Comparison of ENCODE assay signal across 8 mouse cellular contexts in the genomic region with DNA sequence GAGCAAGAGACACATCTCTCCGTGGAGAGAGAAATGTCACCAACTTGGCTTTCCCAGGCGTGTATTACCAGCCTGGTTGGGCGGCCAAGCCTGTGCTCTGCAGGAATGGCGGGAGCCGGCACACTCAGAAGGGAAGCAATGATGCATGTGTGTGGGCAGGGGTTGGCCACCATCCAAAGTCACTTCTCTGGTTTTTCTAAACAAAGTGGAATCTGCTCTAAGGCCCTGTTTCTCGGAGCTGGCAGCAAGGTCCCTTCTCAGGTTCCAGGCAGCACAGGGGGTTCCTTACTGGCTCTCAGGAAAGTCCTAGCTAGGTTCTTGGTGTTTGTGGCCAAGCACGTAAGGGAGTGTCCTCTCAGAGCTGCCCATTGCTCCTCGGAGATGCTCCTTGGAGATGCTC. TPM values are rescaled to one million over a fixed set of nuclear protein-coding genes. Genes with fewer than 3 reads are reported as not detected.
DNase-seq lines count a peak whose midpoint lies in the region; ATAC-seq lines count a peak whose summit lies in the region.

No protein-coding gene starts in this region.

- H3K9me3 ChIP-seq in embryonic facial prominence, embryonic 13.5 days: no peaks in the 10 kb centered on the region
- no peaks in the 10 kb centered on the region for H3K9me3 ChIP-seq in embryonic facial prominence, embryonic 10.5 days

- H3K4me2 ChIP-seq in embryonic facial prominence, embryonic 13.5 days: no peak overlapping the region

- DNase-seq in embryonic facial prominence, embryonic 10.5 days (ENCODE audit: low spot score): no peak
- peak; percentile 87 for DNase-seq in Muller cell, postnatal 12 days (ENCODE audit: inconsistent ontology term)
- peak; percentile 38 for DNase-seq in fibroblast of lung, adult 2 months (ENCODE audit: low read depth)
- peak; percentile 52 to 67 for DNase-seq in left cerebral cortex, postnatal 14 days (ENCODE audit: low spot score in 2 of 2)
- no peak for DNase-seq in yolk sac, embryonic 10.5 days (ENCODE audit: low spot score)
- DNase-seq in urinary bladder, adult 18-20 months (ENCODE audit: low spot score in 2 of 2): no peak
- DNase-seq in embryo, embryonic 10 days (ENCODE audit: low spot score): no peak

- H3K27me3 ChIP-seq in embryonic facial prominence, embryonic 13.5 days: 0 out of 2 replicates have a peak, but pooled peaks cover 3% of the 10 kb centered on the region
- no peaks in the 10 kb centered on the region; the same call in 1 of the 2 replicates for H3K27me3 ChIP-seq in embryonic facial prominence, embryonic 10.5 days (replicated peaks; ENCODE audit: low read depth, poor library complexity, severe bottlenecking)

- 56% methylated on average over 8 of the region's 8 CpGs for WGBS in embryonic facial prominence, embryonic 13.5 days
- whole genome bisulfite sequencing in embryonic facial prominence, embryonic 10.5 days: 83% methylated on average over 8 of the region's 8 CpGs

- H3K4me1 ChIP-seq in embryonic facial prominence, embryonic 13.5 days: peaks cover 35% of the 10 kb centered on the region
- peaks cover 12% of the 10 kb centered on the region for H3K4me1 ChIP-seq in embryonic facial prominence, embryonic 10.5 days

- H3K27ac ChIP-seq in embryonic facial prominence, embryonic 13.5 days: peak overlapping the region; percentile 66
- H3K27ac ChIP-seq in embryonic facial prominence, embryonic 10.5 days (replicated peaks): no peak overlapping the region

- ATAC-seq in embryonic facial prominence, embryonic 13.5 days (ENCODE audit: insufficient number of reproducible peaks, insufficient read depth, low FRiP score, low TSS enrichment, low read depth): no peak; the same call in 1 of the 2 replicates

- intact Hi-C loops in left cerebral cortex, postnatal 14 days (cut with DNase I): no loop called here

- no peak overlapping the region for H3K4me3 ChIP-seq in embryonic facial prominence, embryonic 13.5 days
- no peak overlapping the region for H3K4me3 ChIP-seq in embryonic facial prominence, embryonic 10.5 days

- H3K36me3 ChIP-seq in embryonic facial prominence, embryonic 13.5 days: no peaks in the 10 kb centered on the region
- no peaks in the 10 kb centered on the region for H3K36me3 ChIP-seq in embryonic facial prominence, embryonic 10.5 days (replicated peaks)

- H3K9ac ChIP-seq in embryonic facial prominence, embryonic 13.5 days: no peak overlapping the region

RNA-seq across cellular contexts. Expression of a gene that starts 58.2 kb away (rescaled TPM):
- polyA plus RNA-seq in embryonic facial prominence, embryonic 13.5 days (2015; fragmentation: Nextera tagmentation; extraction: Ambion mirVana): 2.6 and 3.2 TPM in 2 replicates
- polyA plus RNA-seq in embryonic facial prominence, embryonic 10.5 days (2016; fragmentation: Nextera tagmentation; extraction: Ambion mirVana): 2.2 and 3.5 TPM in 2 replicates
- 1 to 10 TPM; 2.9 to 3.4 TPM for total RNA-seq in left cerebral cortex, postnatal 14 days (2021)

Comparison
In these comparisons a context has a peak if more than half of its experiments do, and no peak if none do; other contexts are left out.
1. DNase-seq: peak in Muller cell, postnatal 12 days (single experiment), fibroblast of lung, adult 2 months (single experiment) and left cerebral cortex, postnatal 14 days (2 of 2); none in embryonic facial prominence, embryonic 10.5 days (single experiment), yolk sac, embryonic 10.5 days (single experiment), urinary bladder, adult 18-20 months (0 of 2) and embryo, embryonic 10 days (single experiment).